Comparison of ENCODE assay signal across 8 mouse cellular contexts in genomic region chr1:180547751-180548669, GRCm38 (mm10). TPM values are rescaled to one million over a fixed set of nuclear protein-coding genes. Genes with fewer than 3 reads are reported as not detected.
A peak's percentile ranks its signal among the peaks of the same experiment; 100 is the strongest.
DNase-seq lines count a peak whose midpoint lies in the region; ATAC-seq and TF ChIP-seq lines count a peak whose summit lies in the region.

No protein-coding gene starts in this region.

- peak overlapping the region; percentile 36 for H3K4me2 ChIP-seq in forebrain, embryonic 14.5 days (ENCODE audit: low read length)

- H3K4me3 ChIP-seq in spleen, adult 2 months (ENCODE audit: extremely low read depth, insufficient read depth, insufficient read length), result no peak overlapping the region
- no peak overlapping the region; the same call in 1 of the 2 replicates for H3K4me3 ChIP-seq in forebrain, embryonic 14.5 days (ENCODE audit: low read depth, low read length)
- H3K4me3 ChIP-seq in kidney, adult 2 months (ENCODE audit: insufficient read depth, low read depth, low read length), result no peak overlapping the region
- H3K4me3 ChIP-seq in thymus, adult 2 months (ENCODE audit: control insufficient read depth, insufficient read depth, low read length), result no peak overlapping the region

- peaks cover 30% of the 10 kb centered on the region; the same call in 1 of the 2 replicates for H3K4me1 ChIP-seq in spleen, adult 2 months (ENCODE audit: control insufficient read depth, insufficient read depth, insufficient read length)
- H3K4me1 ChIP-seq in forebrain, embryonic 14.5 days (ENCODE audit: control insufficient read depth, insufficient read depth, low read length), result peaks cover 7% of the 10 kb centered on the region
- peaks cover 3% of the 10 kb centered on the region; the same call in 1 of the 2 replicates for H3K4me1 ChIP-seq in kidney, adult 2 months (ENCODE audit: control insufficient read depth, insufficient read depth, low read length)
- H3K4me1 ChIP-seq in thymus, adult 2 months (replicated peaks; ENCODE audit: control insufficient read depth, insufficient read depth, low read length), result peaks cover 37% of the 10 kb centered on the region

- 0 out of 2 replicates have a peak overlapping the region, but pooled peaks have one; percentile 3 for H3K27ac ChIP-seq in spleen, adult 2 months (ENCODE audit: insufficient read depth, low read length)
- no peak overlapping the region for H3K27ac ChIP-seq in forebrain, embryonic 14.5 days (ENCODE audit: low read depth, low read length)
- no peak overlapping the region for H3K27ac ChIP-seq in kidney, adult 2 months (ENCODE audit: insufficient read depth, low read depth, low read length)
- no peak overlapping the region for H3K27ac ChIP-seq in thymus, adult 2 months (ENCODE audit: control insufficient read depth, insufficient read depth, low read length)

- 8% methylated on average over 16 of the region's 16 CpGs for WGBS in spleen, adult 2 months
- 3% methylated on average over 15 of the region's 16 CpGs for WGBS in forebrain, embryonic 14.5 days
- 8% methylated on average over 16 of the region's 16 CpGs for WGBS in kidney, adult 2 months
- 5% methylated on average over 16 of the region's 16 CpGs for WGBS in thymus, adult 2 months

- no peak for TF ChIP-seq CTCF in spleen, adult 2 months (IDR thresholded peaks at IDR 0.05; ENCODE audit: extremely low read depth, insufficient read depth, insufficient read length, insufficient replicate concordance)
- TF ChIP-seq CTCF in kidney, adult 2 months (conservative IDR thresholded peaks at IDR 0.05; ENCODE audit: insufficient read depth, insufficient read length, low read depth, low read length), result no peak
- TF ChIP-seq CTCF in thymus, adult 2 months (IDR thresholded peaks at IDR 0.05; ENCODE audit: borderline replicate concordance, control insufficient read depth, extremely low read depth, insufficient read depth, low read length, poor library complexity), result no peak

- no peak for TF ChIP-seq POLR2A in spleen, adult 2 months (IDR thresholded peaks at IDR 0.05; ENCODE audit: low read depth, low read length)
- no peak for TF ChIP-seq POLR2A in kidney, adult 2 months (IDR thresholded peaks at IDR 0.05; ENCODE audit: low read depth, low read length)
- TF ChIP-seq POLR2A in thymus, adult 2 months (IDR thresholded peaks at IDR 0.05; ENCODE audit: control insufficient read depth, extremely low read depth, insufficient read depth, low read length, poor library complexity), result no peak

- H3K36me3 ChIP-seq in spleen, adult 2 months (ENCODE audit: control insufficient read depth, insufficient read depth, low read length), result no peaks in the 10 kb centered on the region
- H3K36me3 ChIP-seq in forebrain, embryonic 14.5 days (ENCODE audit: control insufficient read depth, insufficient read depth, low read length), result no peaks in the 10 kb centered on the region
- H3K36me3 ChIP-seq in kidney, adult 2 months (ENCODE audit: control insufficient read depth, insufficient read depth, low read length), result no peaks in the 10 kb centered on the region
- H3K36me3 ChIP-seq in thymus, adult 2 months (ENCODE audit: control insufficient read depth, insufficient read depth, low read length), result no peaks in the 10 kb centered on the region

- no peaks in the 10 kb centered on the region for H3K27me3 ChIP-seq in spleen, adult 2 months (ENCODE audit: control insufficient read depth, insufficient read depth, low read length)
- H3K27me3 ChIP-seq in forebrain, embryonic 14.5 days (replicated peaks; ENCODE audit: control insufficient read depth, insufficient read depth, low read length), result no peaks in the 10 kb centered on the region
- no peaks in the 10 kb centered on the region for H3K27me3 ChIP-seq in kidney, adult 2 months (replicated peaks; ENCODE audit: control insufficient read depth, insufficient read depth, low read length)
- no peaks in the 10 kb centered on the region for H3K27me3 ChIP-seq in thymus, adult 2 months (ENCODE audit: control insufficient read depth, insufficient read depth, low read length)

- peak; percentile 60 for ATAC-seq in forebrain, embryonic 14.5 days

- peak overlapping the region; percentile 17; the same call in 1 of the 2 replicates for H3K9ac ChIP-seq in forebrain, embryonic 14.5 days (ENCODE audit: low read length)

- no peaks in the 10 kb centered on the region for H3K9me3 ChIP-seq in forebrain, embryonic 14.5 days (replicated peaks; ENCODE audit: control insufficient read depth, low read length)

- DNase-seq in spleen, adult 2 months (ENCODE audit: low read depth in 1 of 2, low spot score in 2 of 2), result peak in 1 of 2 experiments; percentile 40
- DNase-seq in spleen, adult 12 weeks (ENCODE audit: low spot score), result no peak
- DNase-seq in forebrain, embryonic 14.5 days (ENCODE audit: low spot score), result peak; percentile 58
- DNase-seq in kidney, adult 2 months, result peak; percentile 43
- DNase-seq in lung, postnatal 4 days, result peak; percentile 39 to 62
- DNase-seq in thymus, adult 2 months, result peak; percentile 56
- DNase-seq in frontal cortex, postnatal 36 days (ENCODE audit: low spot score in 2 of 2), result no peak
- DNase-seq in layer of hippocampus, postnatal 14 days (ENCODE audit: low spot score in 2 of 2), result no peak

RNA-seq across cellular contexts. Expression of gene Parp1, which starts 20.7 kb away (rescaled TPM):
- 42.7 and 44.5 TPM in 2 replicates for polyA plus RNA-seq in spleen, adult 2 months (2012; rRNA removed)
- polyA plus RNA-seq in forebrain, embryonic 14.5 days (2014; fragmentation: Nextera tagmentation; extraction: Ambion mirVana), result 118 and 127 TPM in 2 replicates
- 20.2 and 24.6 TPM in 2 replicates for polyA plus RNA-seq in kidney, adult 2 months (2012; rRNA removed)
- polyA plus RNA-seq in thymus, adult 2 months (2012; rRNA removed), result 49.6 and 57.3 TPM in 2 replicates
- 100 to 1,000 TPM; 162 to 172 TPM for total RNA-seq in layer of hippocampus, postnatal 14 days (2021)

Comparison
In these comparisons a context has a peak if more than half of its experiments do, and no peak if none do; other contexts are left out.
1. DNase-seq: peak in forebrain, embryonic 14.5 days (single experiment), kidney, adult 2 months (single experiment), lung, postnatal 4 days (2 of 2) and thymus, adult 2 months (single experiment); none in spleen, adult 12 weeks (single experiment), frontal cortex, postnatal 36 days (0 of 2) and layer of hippocampus, postnatal 14 days (0 of 2).